Mouse (Mus musculus) right cerebral cortex, postnatal 36 days (tissue): ENCODE measurements around the gene Klhl26.

Source experiments
- DNase-seq, 2 experiments: peaks; one replicate each; pipeline ENCODE4 v3.0.0; 2022; ENCODE audit warnings: low spot score in 2 of 2, mixed read lengths in 1 of 2

The Klhl26 gene

GRCm38 (mm10) chr8:70445988-70446387 is 30.8 kb downstream of the Klhl26 start:
- DNase-seq: no peak

DNA sequence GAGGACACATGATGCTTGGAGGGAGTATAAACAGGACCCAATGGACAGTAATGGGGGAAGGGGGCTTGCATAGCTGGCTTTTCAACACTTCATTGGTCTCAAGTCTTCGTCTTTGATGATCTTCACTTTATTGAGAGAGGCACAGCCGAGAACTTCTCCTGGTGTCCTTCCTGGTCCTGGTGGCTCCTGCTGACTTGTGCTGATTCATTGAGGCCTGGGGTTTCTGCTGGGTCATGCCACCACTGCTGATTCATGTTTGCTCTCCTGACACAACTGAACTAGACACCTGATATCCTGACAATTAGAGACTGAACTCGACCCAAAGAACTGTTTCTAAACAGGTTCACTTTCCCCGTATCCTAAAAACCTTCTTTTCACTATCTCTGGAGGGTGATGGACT is 33.4 kb downstream of the Klhl26 start:
- no peak for DNase-seq

DNA sequence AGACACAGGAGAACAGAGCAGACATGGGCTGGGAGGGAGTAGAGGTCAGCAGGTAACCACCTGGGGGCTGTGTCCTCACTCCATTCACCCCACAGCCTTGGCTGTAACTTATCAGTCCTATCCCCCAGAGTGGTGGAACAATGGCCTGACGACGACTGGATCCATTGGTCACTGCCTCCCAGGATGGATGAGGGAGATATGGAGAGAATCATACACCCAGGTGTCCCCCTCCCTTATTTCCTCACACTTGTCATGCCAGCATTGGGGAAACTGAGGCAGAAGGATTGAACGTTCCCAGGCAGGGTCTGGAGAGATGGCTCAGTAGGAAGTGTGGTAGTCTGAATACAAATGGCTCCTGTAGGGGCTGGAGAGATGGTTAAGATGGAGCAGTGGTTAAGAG is 35.2 kb downstream of the Klhl26 start:
- no peak for DNase-seq

GRCm38 (mm10) chr8:70440246-70440645 is 36.5 kb downstream of the Klhl26 start:
- DNase-seq: no peak

DNA sequence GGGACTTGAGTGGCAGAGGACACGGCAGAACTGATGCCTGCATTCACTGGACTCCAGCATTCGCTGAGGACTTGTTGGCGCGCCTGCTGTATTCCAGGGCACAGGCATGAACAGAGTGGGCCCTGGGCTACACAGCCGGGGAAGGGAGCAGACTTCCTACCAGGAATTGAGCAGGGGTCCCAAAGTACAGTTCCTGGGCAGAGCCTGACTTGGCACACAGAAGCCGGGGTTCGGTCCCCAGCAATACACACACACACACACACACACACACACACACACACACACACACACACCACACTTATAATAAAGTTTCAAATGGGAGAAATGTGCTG is 37.0 kb downstream of the Klhl26 start:
- no peak for DNase-seq

GRCm38 (mm10) chr8:70439055-70439847 is 37.5 kb downstream of the Klhl26 start, which contains the start of gene Crtc1:
Gene Crtc1, minus strand, starts transcription at chr8:70439579.
- DNase-seq: peak; percentile 90 to 92

GRCm38 (mm10) chr8:70438423-70438822 is 38.3 kb downstream of the Klhl26 start:
- no peak for DNase-seq

- no peak for DNase-seq
Measured at GRCm38 (mm10) chr8:70435156-70435555, 41.6 kb downstream of the Klhl26 start.

- no peak for DNase-seq
Measured at GRCm38 (mm10) chr8:70432991-70433536, 43.7 kb downstream of the Klhl26 start.

DNA sequence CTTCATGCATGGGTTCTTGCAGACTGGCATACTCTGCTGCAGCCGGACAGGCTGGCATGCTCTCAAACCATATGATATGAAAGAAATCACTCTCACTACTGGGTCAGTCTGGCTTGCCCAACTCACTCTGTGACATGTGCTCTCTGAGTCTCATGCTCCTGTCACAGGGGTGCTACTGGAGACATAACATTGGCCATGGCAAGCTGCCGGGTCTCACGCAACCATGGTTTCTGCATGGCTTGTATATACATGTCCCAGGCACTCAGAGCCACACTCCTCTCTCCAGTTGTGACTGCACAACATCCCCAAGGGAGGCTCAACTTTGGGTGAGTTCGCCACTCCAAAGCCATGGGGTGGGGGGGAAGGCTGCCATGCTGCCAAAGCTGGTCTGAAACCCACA is 45.6 kb downstream of the Klhl26 start:
- DNase-seq: no peak

GRCm38 (mm10) chr8:70426300-70426907 is 50.4 kb downstream of the Klhl26 start:
- no peak for DNase-seq

DNA sequence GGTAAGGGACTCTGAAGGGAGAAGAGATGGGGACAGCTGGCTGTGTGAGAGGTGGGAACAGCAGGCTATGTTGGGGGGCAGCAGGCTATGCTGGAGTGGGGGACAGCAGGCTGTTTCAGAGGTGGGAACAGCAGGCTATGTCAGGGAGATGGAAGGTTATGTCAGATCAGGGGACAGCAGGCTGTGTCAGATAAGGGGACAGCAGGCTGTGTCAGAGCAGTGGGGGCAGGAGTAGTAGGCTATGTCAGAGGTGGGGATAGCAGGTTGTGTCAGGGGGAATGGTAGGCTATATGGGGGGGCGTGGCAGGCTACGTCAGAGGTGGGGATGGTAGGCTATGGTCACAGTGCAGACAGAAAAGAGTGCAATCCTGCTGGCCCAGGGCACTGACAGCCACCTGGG is 54.0 kb downstream of the Klhl26 start:
- DNase-seq: no peak

GRCm38 (mm10) chr8:70421349-70422104 is 55.2 kb downstream of the Klhl26 start:
- no peak for DNase-seq

DNA sequence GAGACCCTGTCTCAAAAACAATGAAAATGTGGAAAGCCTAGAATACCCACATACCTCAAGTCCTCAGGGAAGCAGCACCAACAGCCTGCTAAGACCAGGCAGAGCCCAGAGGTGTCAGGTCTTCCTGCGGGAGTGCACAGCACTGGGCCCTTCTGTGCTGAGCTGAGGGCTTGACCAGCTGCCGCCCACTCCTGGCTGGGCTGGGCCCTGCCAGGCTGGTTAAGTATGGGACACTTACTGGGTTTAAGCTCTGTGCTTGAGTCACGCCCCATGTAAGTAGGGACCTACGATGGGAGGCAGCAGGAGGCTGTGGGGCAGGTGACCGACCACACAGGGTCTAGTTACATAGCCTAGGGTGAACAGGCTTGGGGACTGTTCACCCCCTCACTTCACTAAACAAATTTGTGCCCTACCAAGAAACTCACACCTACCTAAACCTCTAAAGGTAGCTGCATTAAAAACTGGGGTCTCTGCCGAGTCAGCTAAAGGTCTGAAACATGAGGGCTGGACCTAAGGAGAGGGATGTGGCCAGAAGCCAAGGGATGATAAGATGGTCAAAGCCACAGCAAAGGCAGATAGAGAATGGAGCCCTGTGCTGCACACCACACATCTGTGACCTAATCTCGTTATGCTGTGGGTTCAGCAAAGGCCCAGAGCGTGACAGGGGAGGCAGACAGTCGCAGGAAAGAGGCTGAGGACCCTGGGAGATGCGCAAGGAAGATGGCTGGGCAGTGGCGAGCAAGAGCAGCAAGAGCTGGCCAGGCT is 56.7 kb downstream of the Klhl26 start:
- DNase-seq: no peak

DNA sequence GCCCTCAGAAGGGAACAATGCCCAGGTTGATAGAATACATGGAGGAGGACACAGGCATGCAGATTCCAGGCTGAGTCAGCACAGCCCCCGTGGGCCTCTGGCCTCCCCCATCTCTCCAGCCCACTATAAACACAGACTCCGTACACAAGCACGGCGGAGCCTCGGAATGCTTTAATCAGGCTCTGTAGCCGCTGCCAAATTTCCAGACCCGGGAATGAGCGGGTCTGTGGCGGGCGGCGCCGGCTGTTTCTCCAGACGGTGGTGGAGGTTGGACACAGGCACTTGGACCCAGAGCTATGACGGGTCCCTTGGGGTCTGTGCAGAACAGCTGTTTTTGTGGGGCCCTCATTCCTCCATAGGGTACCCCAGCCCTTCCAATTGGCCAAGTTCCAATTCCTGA is 57.8 kb downstream of the Klhl26 start:
- DNase-seq: peak; percentile 57 to 66

DNA sequence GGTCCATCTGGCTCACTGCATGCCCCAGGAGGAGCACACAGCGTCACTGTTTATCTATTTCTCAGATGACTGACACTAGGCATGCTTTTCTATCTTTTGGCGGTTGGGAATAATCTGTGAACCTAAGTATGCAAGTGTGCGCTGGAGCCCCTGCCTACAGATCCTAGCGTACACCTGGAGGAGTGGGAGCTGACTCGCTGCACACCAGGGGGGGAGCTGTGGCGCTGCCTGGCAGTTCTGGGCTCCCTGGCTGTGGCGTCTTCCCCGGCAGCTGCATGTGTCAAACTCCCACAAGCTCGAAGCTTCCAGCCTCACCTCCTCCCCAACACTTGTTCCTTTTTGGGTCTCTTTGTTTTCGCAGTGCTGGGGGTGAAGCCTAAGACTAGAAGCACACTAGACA is 58.9 kb downstream of the Klhl26 start:
- DNase-seq: peak; percentile 85 to 91

GRCm38 (mm10) chr8:70416941-70417340 is 59.8 kb downstream of the Klhl26 start:
- DNase-seq: peak in 1 of 2 experiments; percentile 72

DNA sequence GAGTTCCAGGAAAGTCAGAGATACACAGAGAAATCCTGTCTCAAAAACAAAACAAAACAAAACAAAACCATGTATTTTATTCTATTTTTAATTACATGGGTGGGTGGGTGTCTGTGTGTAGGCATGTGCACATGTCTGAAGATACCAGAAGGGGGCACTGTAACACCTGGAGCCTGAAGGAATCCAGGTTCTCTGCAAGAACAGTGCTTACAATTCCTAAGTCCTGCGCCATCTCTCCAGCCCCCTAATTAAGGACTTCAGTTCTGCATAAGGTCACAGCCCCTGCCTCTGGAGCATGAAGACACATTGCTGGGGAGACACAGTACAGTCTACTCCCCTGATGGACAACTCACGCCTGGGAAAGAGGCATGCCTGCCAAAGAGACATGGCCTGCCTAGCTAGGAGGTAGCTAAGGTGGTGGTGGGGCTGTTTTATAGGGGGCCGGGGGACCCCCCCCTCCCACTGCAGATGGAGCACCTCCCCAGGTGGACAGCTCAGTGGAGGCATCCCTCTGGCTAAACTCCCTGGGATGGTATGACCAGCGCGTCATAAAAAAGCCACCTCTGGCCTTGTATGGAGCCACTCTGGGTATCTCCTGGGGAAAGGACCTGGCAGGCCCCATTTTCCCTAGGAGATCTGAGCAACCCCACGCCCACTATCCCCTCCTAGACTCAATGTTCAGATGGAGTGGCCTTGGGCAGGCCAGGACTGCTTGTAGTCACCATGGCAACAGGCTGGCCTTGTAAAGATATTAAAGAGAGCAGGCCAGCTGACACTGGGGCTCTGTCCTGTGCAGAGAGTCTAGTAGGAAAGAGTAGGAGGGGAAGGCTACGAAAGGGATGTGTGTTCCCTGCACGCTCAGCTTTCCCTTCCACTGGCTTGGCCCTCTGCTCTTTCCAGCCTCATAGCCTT is 61.0 kb downstream of the Klhl26 start:
- DNase-seq: no peak

- no peak for DNase-seq
Measured at GRCm38 (mm10) chr8:70414310-70414946, 62.3 kb downstream of the Klhl26 start.

- DNase-seq: no peak
Measured at GRCm38 (mm10) chr8:70410281-70410680, 66.5 kb downstream of the Klhl26 start.
